Mouse (Mus musculus) midbrain, embryonic 10.5 days (tissue): ENCODE results near the gene Top1. TPM values are rescaled to one million over a fixed set of nuclear protein-coding genes. Genes with fewer than 3 reads are reported as not detected.

ENCODE experiments used
- DNase-seq: peaks from one replicate; pipeline ENCODE4 v3.0.0-alpha.2; 2017; ENCODE audit warnings: low spot score
- H3K27ac ChIP-seq: fragments of 300-500 bp; sonication (generic); replicated peaks from 2 replicates; pipeline ENCODE4 v1.5.1; 2016; ENCODE audit warnings: mild to moderate bottlenecking
- H3K27me3 ChIP-seq: fragments of 300-500 bp; sonication (generic); 2 replicates; pipeline ENCODE4 v1.6.1; 2016; ENCODE audit warnings: low read depth, mild to moderate bottlenecking; ENCODE audit not compliant: poor library complexity, severe bottlenecking
- H3K36me3 ChIP-seq: fragments of 300-500 bp; sonication (generic); 2 replicates; pipeline ENCODE4 v1.6.1; 2016; ENCODE audit warnings: mild to moderate bottlenecking, moderate library complexity
- H3K4me1 ChIP-seq: fragments of 300-500 bp; sonication (generic); 2 replicates; pipeline ENCODE4 v1.6.1; 2016
- H3K4me3 ChIP-seq: fragments of 300-500 bp; sonication (generic); 2 replicates; pipeline ENCODE4 v1.5.1; 2016; ENCODE audit warnings: mild to moderate bottlenecking, moderate library complexity
- H3K9me3 ChIP-seq: fragments of 300-500 bp; sonication (generic); replicated peaks from 2 replicates; pipeline ENCODE4 v1.6.1; 2016; ENCODE audit warnings: mild to moderate bottlenecking
- WGBS: fragments of 180-500 bp; shearing (Covaris S2); methylation state at CpG from one replicate; pipeline ENCODE4 v1.1.7; 2016; 5-methylcytosine and 5-hydroxymethylcytosine counted together
- polyA plus RNA-seq: library from polyadenylated mRNA; unstranded; fragments of >200 nt; fragmentation: Nextera tagmentation; extraction: Ambion mirVana; gene quantifications from 2 replicates; pipeline ENCODE4 v1.2.1, GENCODE M21; 2016

Top1 gene
- polyA plus RNA-seq, 1 experiment from 2014 or later: 107 TPM

GRCm38 (mm10) chr2:160730797-160731116 is 85.1 kb downstream of the Top1 start:
- no peaks in the 10 kb centered on the region for H3K9me3 ChIP-seq
- peak overlapping the region; percentile 94 for H3K4me3 ChIP-seq
- peak overlapping the region; percentile 100 for H3K27ac ChIP-seq
- H3K36me3 ChIP-seq: peaks cover 31% of the 10 kb centered on the region
- DNase-seq: no peak
- peaks cover 53% of the 10 kb centered on the region for H3K4me1 ChIP-seq
- 6% methylated on average over 19 of the region's 19 CpGs for WGBS
- H3K27me3 ChIP-seq: peaks cover 6% of the 10 kb centered on the region; the same call in 1 of the 2 replicates

- under 1% methylated on average over 98 of the region's 99 CpGs for WGBS
- Histone ChIP-seq H3K4me3 (peak within 1 kb of the TSS; percentile 94), H3K9me3 (no peaks in the 10 kb centered on the region), H3K27me3 (peaks cover 6% of the 10 kb centered on the region; the same call in 1 of the 2 replicates), H3K27ac (peak within 1 kb of the TSS; percentile 100), H3K4me1 (peaks cover 56% of the 10 kb centered on the region), H3K36me3 (peaks cover 34% of the 10 kb centered on the region)
- DNase-seq: peak; percentile 95
Observed at GRCm38 (mm10) chr2:160731117-160731838, 85.6 kb downstream of the Top1 start, which contains the start of gene Plcg1. Plcg1 (plus strand) TSS chr2:160731300.

GRCm38 (mm10) chr2:160731839-160732261 is 86.2 kb downstream of the Top1 start:
- no peaks in the 10 kb centered on the region for H3K9me3 ChIP-seq
- peaks cover 6% of the 10 kb centered on the region; the same call in 1 of the 2 replicates for H3K27me3 ChIP-seq
- peaks cover 34% of the 10 kb centered on the region for H3K36me3 ChIP-seq
- peak overlapping the region; percentile 100 for H3K27ac ChIP-seq
- H3K4me1 ChIP-seq: peaks cover 56% of the 10 kb centered on the region
- WGBS: under 1% methylated on average over 32 of the region's 32 CpGs
- H3K4me3 ChIP-seq: peak overlapping the region; percentile 94
- no peak for DNase-seq

- no peak for DNase-seq
Observed at GRCm38 (mm10) chr2:160732420-160732995, 86.8 kb downstream of the Top1 start.

GRCm38 (mm10) chr2:160733131-160733531 is 87.4 kb downstream of the Top1 start:
- Histone ChIP-seq H3K27me3 (peaks cover 6% of the 10 kb centered on the region; the same call in 1 of the 2 replicates), H3K4me3 (peak overlapping the region; percentile 94), H3K36me3 (peaks cover 46% of the 10 kb centered on the region), H3K27ac (no peak overlapping the region), H3K4me1 (peaks cover 58% of the 10 kb centered on the region), H3K9me3 (no peaks in the 10 kb centered on the region)
- no peak for DNase-seq
- 88% methylated on average over 7 of the region's 7 CpGs for WGBS

More at GRCm38 (mm10) chr2:160732420-160732995, 86.8 kb downstream of the Top1 start:
- H3K4me1 ChIP-seq: peaks cover 56% of the 10 kb centered on the region
- WGBS: 52% methylated on average over 9 of the region's 9 CpGs
- H3K27ac ChIP-seq: peak overlapping the region; percentile 100
- no peaks in the 10 kb centered on the region for H3K9me3 ChIP-seq
- peaks cover 40% of the 10 kb centered on the region for H3K36me3 ChIP-seq
- peak overlapping the region; percentile 94 for H3K4me3 ChIP-seq
- H3K27me3 ChIP-seq: peaks cover 6% of the 10 kb centered on the region; the same call in 1 of the 2 replicates

- 92% methylated on average over 3 of the region's 3 CpGs for WGBS
- H3K27me3 ChIP-seq: peaks cover 6% of the 10 kb centered on the region; the same call in 1 of the 2 replicates
- DNase-seq: no peak
- no peaks in the 10 kb centered on the region for H3K9me3 ChIP-seq
- peaks cover 58% of the 10 kb centered on the region for H3K36me3 ChIP-seq
- H3K4me1 ChIP-seq: peaks cover 70% of the 10 kb centered on the region
- no peak overlapping the region for H3K27ac ChIP-seq
- 0 out of 2 replicates have a peak overlapping the region, but pooled peaks have one; percentile 94 for H3K4me3 ChIP-seq
Observed at GRCm38 (mm10) chr2:160734331-160734730, 88.6 kb downstream of the Top1 start.

GRCm38 (mm10) chr2:160735706-160736310 is 90.1 kb downstream of the Top1 start:
- Histone ChIP-seq H3K36me3 (peaks cover 72% of the 10 kb centered on the region), H3K4me3 (no peak overlapping the region), H3K4me1 (peaks cover 73% of the 10 kb centered on the region), H3K27ac (no peak overlapping the region), H3K27me3 (no peaks in the 10 kb centered on the region), H3K9me3 (no peaks in the 10 kb centered on the region)
- WGBS: 97% methylated on average over 5 of the region's 5 CpGs
- DNase-seq: no peak

GRCm38 (mm10) chr2:160736466-160736865 is 90.8 kb downstream of the Top1 start:
- Histone ChIP-seq H3K9me3 (no peaks in the 10 kb centered on the region), H3K4me1 (peaks cover 75% of the 10 kb centered on the region), H3K4me3 (no peak overlapping the region), H3K27ac (no peak overlapping the region), H3K27me3 (no peaks in the 10 kb centered on the region), H3K36me3 (peaks cover 78% of the 10 kb centered on the region)
- no peak for DNase-seq
- WGBS: 92% methylated on average over 3 of the region's 3 CpGs

GRCm38 (mm10) chr2:160738354-160738753 is 92.7 kb downstream of the Top1 start:
- Histone ChIP-seq H3K27ac (0 out of 2 replicates have a peak overlapping the region, but pooled peaks have one; percentile 6), H3K9me3 (no peaks in the 10 kb centered on the region), H3K4me1 (peaks cover 72% of the 10 kb centered on the region), H3K4me3 (no peak overlapping the region), H3K36me3 (peaks cover 93% of the 10 kb centered on the region), H3K27me3 (no peaks in the 10 kb centered on the region)
- 83% methylated on average over 5 of the region's 5 CpGs for WGBS
- DNase-seq: no peak

GRCm38 (mm10) chr2:160739647-160740356 is 94.1 kb downstream of the Top1 start:
- H3K36me3 ChIP-seq: peaks cover 84% of the 10 kb centered on the region
- H3K27ac ChIP-seq: 0 out of 2 replicates have a peak overlapping the region, but pooled peaks have one; percentile 1
- no peak for DNase-seq
- no peaks in the 10 kb centered on the region for H3K27me3 ChIP-seq
- H3K4me3 ChIP-seq: no peak overlapping the region
- H3K9me3 ChIP-seq: no peaks in the 10 kb centered on the region
- WGBS: 65% methylated on average over 2 of the region's 2 CpGs
- H3K4me1 ChIP-seq: peaks cover 60% of the 10 kb centered on the region

GRCm38 (mm10) chr2:160740521-160741156 is 95.0 kb downstream of the Top1 start:
- Histone ChIP-seq H3K27me3 (no peaks in the 10 kb centered on the region), H3K9me3 (no peaks in the 10 kb centered on the region), H3K4me3 (no peak overlapping the region), H3K27ac (peak overlapping the region; percentile 33), H3K4me1 (peaks cover 53% of the 10 kb centered on the region), H3K36me3 (peaks cover 84% of the 10 kb centered on the region)
- 80% methylated on average over 11 of the region's 11 CpGs for WGBS
- DNase-seq: no peak

GRCm38 (mm10) chr2:160741580-160741979 is 95.9 kb downstream of the Top1 start:
- peaks cover 84% of the 10 kb centered on the region for H3K36me3 ChIP-seq
- H3K27me3 ChIP-seq: no peaks in the 10 kb centered on the region
- H3K4me1 ChIP-seq: peaks cover 49% of the 10 kb centered on the region
- no peak for DNase-seq
- H3K27ac ChIP-seq: 0 out of 2 replicates have a peak overlapping the region, but pooled peaks have one; percentile 33
- WGBS: 76% methylated on average over 3 of the region's 3 CpGs
- H3K4me3 ChIP-seq: no peak overlapping the region
- H3K9me3 ChIP-seq: no peaks in the 10 kb centered on the region
